8 mouse cellular contexts compared by ENCODE assay signal in the genomic region with DNA sequence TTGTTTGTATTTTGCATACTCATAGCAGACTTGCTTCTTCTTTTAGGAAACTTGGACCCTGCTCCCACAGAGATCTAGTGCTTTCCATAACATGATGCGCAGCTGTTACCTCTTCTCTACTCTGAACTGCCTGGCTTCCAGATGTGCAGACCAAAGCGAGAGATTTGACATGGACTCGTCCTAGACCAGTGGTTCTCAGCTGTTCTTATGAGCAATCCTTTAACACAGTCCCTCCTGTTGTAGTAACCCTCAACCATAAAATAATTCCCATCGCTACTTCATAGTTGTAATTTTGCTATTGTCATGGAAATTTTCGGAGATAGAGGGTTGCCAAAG.
A peak's percentile ranks its signal among the peaks of the same experiment; 100 is the strongest.
DNase-seq lines count a peak whose midpoint lies in the region; ATAC-seq and TF ChIP-seq lines count a peak whose summit lies in the region.

No protein-coding gene starts in this region.

- no peak for ATAC-seq in kidney, embryonic 16.5 days (ENCODE audit: low FRiP score, low TSS enrichment)
- ATAC-seq in intestine, embryonic 16.5 days, result no peak

- no peak for TF ChIP-seq POLR2A in myocyte (IDR thresholded peaks at IDR 0.05; ENCODE audit: insufficient read length, low read depth)

- peaks cover 22% of the 10 kb centered on the region for H3K4me1 ChIP-seq in kidney, embryonic 16.5 days (ENCODE audit: insufficient read depth, low read length)
- peaks cover 25% of the 10 kb centered on the region for H3K4me1 ChIP-seq in forebrain, embryonic 10.5 days
- peaks cover 7% of the 10 kb centered on the region for H3K4me1 ChIP-seq in intestine, embryonic 16.5 days (ENCODE audit: control insufficient read depth, insufficient read depth, low read length)

- H3K4me3 ChIP-seq in kidney, embryonic 16.5 days (ENCODE audit: low read length), result peak overlapping the region; percentile 59
- peak overlapping the region; percentile 60 for H3K4me3 ChIP-seq in forebrain, embryonic 10.5 days
- H3K4me3 ChIP-seq in intestine, embryonic 16.5 days (ENCODE audit: low read length), result peak overlapping the region; percentile 48
- peak overlapping the region; percentile 22 for H3K4me3 ChIP-seq in myocyte

- 65% methylated on average over 5 of the region's 5 CpGs for WGBS in kidney, embryonic 16.5 days
- WGBS in forebrain, embryonic 10.5 days, result 65% methylated on average over 5 of the region's 5 CpGs
- WGBS in intestine, embryonic 16.5 days, result 54% methylated on average over 5 of the region's 5 CpGs

- no peaks in the 10 kb centered on the region for H3K79me2 ChIP-seq in myocyte (ENCODE audit: control insufficient read depth, insufficient read depth)

- peak overlapping the region; percentile 86 for H3K4me2 ChIP-seq in kidney, embryonic 16.5 days (replicated peaks; ENCODE audit: low read depth, low read length)
- H3K4me2 ChIP-seq in intestine, embryonic 16.5 days (ENCODE audit: low read depth, low read length), result peak overlapping the region; percentile 74
- H3K4me2 ChIP-seq in myocyte (ENCODE audit: low read depth), result peak overlapping the region; percentile 71

- 0 out of 2 replicates have a peak, but pooled peaks cover 3% of the 10 kb centered on the region for H3K27me3 ChIP-seq in kidney, embryonic 16.5 days (ENCODE audit: insufficient read depth, low read length)
- peaks cover 12% of the 10 kb centered on the region for H3K27me3 ChIP-seq in forebrain, embryonic 10.5 days (ENCODE audit: poor library complexity, severe bottlenecking)
- H3K27me3 ChIP-seq in intestine, embryonic 16.5 days (replicated peaks; ENCODE audit: control insufficient read depth, insufficient read depth, low read length), result no peaks in the 10 kb centered on the region
- H3K27me3 ChIP-seq in myocyte (ENCODE audit: control insufficient read depth, insufficient read depth, insufficient read length), result no peaks in the 10 kb centered on the region

- H3ac ChIP-seq in myocyte (ENCODE audit: control insufficient read depth, insufficient read length), result no peak overlapping the region

- H3K27ac ChIP-seq in kidney, embryonic 16.5 days (ENCODE audit: low read length), result peak overlapping the region; percentile 91
- H3K27ac ChIP-seq in forebrain, embryonic 10.5 days, result no peak overlapping the region
- H3K27ac ChIP-seq in intestine, embryonic 16.5 days (ENCODE audit: low read length), result peak overlapping the region; percentile 75

- intact Hi-C loops in left cerebral cortex, postnatal 14 days (cut with DNase I), result no loop called here

- no peaks in the 10 kb centered on the region for H3K36me3 ChIP-seq in kidney, embryonic 16.5 days (ENCODE audit: insufficient read depth, low read length)
- no peaks in the 10 kb centered on the region for H3K36me3 ChIP-seq in forebrain, embryonic 10.5 days (replicated peaks)
- H3K36me3 ChIP-seq in intestine, embryonic 16.5 days (ENCODE audit: control insufficient read depth, insufficient read depth, low read length), result no peaks in the 10 kb centered on the region
- H3K36me3 ChIP-seq in myocyte (ENCODE audit: control insufficient read depth, insufficient read depth), result no peaks in the 10 kb centered on the region

- H3K9ac ChIP-seq in kidney, embryonic 16.5 days (replicated peaks; ENCODE audit: low read length), result peak overlapping the region; percentile 71
- H3K9ac ChIP-seq in intestine, embryonic 16.5 days (ENCODE audit: low read depth, low read length), result peak overlapping the region; percentile 59

- H3K9me3 ChIP-seq in kidney, embryonic 16.5 days (ENCODE audit: low read length), result no peaks in the 10 kb centered on the region
- H3K9me3 ChIP-seq in forebrain, embryonic 10.5 days, result no peaks in the 10 kb centered on the region
- H3K9me3 ChIP-seq in intestine, embryonic 16.5 days (ENCODE audit: control insufficient read depth, low read length), result no peaks in the 10 kb centered on the region

- no peak for DNase-seq in kidney, adult 18-20 months
- no peak for DNase-seq in forebrain, embryonic 10.5 days (ENCODE audit: extremely low spot score, low spot score)
- no peak for DNase-seq in urinary bladder, postnatal 14 days (ENCODE audit: low spot score)
- no peak for DNase-seq in thymus, postnatal 14 days
- no peak for DNase-seq in left cerebral cortex, postnatal 14 days (ENCODE audit: low spot score in 2 of 2)

TF ChIP-seq in myocyte, 11 proteins besides CTCF, POLR2A, EP300 and RAD21:
- no peak for TF ChIP-seq MYOG (IDR thresholded peaks at IDR 0.05; ENCODE audit: control insufficient read depth in 1 of 3, insufficient read depth in 1 of 3, insufficient read length in 2 of 3, low read depth in 2 of 3)
- peak in 1 of 3 experiments; percentile 55 for TF ChIP-seq MYOD1 (IDR thresholded peaks at IDR 0.05; ENCODE audit: control insufficient read depth in 1 of 3, insufficient read length in 2 of 3, low read depth in 2 of 3)
